Mouse (Mus musculus) liver, embryonic 16.5 days (tissue): ENCODE data around the gene Zfp811. TPM values are rescaled to one million over a fixed set of nuclear protein-coding genes. Genes with fewer than 3 reads are reported as not detected.

Experiments used
- ATAC-seq: fragments of 200-750 bp; cut with Nextera tagmentation; 2 replicates; pipeline ENCODE4 v1.8.0; 2017; ENCODE audit warnings: low read depth, mild to moderate bottlenecking, moderate number of reproducible peaks, moderate library complexity
- H3K27ac ChIP-seq: fragments of 300-500 bp; sonication (generic); 2 replicates; pipeline ENCODE4 v1.5.1; 2014; ENCODE audit warnings: mild to moderate bottlenecking, low read length
- H3K27me3 ChIP-seq: fragments of 300-500 bp; sonication (generic); 2 replicates; pipeline ENCODE4 v1.6.1; 2014; ENCODE audit warnings: low read depth, low read length, mixed read lengths; ENCODE audit not compliant: control insufficient read depth, insufficient read depth
- H3K36me3 ChIP-seq: fragments of 300-500 bp; sonication (generic); 2 replicates; pipeline ENCODE4 v1.6.1; 2014; ENCODE audit warnings: mild to moderate bottlenecking; ENCODE audit not compliant: control insufficient read depth, insufficient read depth
- H3K4me1 ChIP-seq: fragments of 300-500 bp; sonication (generic); 2 replicates; pipeline ENCODE4 v1.6.1; 2014; ENCODE audit warnings: low read depth, low read length, mixed read lengths; ENCODE audit not compliant: control insufficient read depth
- H3K4me2 ChIP-seq: fragments of 300-500 bp; sonication (generic); 2 replicates; pipeline ENCODE4 v1.6.1; 2014; ENCODE audit warnings: low read depth, low read length, mixed read lengths
- H3K4me3 ChIP-seq: fragments of 300-500 bp; sonication (generic); 2 replicates; pipeline ENCODE4 v1.5.1; 2014; ENCODE audit warnings: low read depth, mild to moderate bottlenecking, low read length
- H3K9ac ChIP-seq: fragments of 300-500 bp; sonication (generic); 2 replicates; pipeline ENCODE4 v1.6.1; 2014; ENCODE audit warnings: low read depth, low read length
- H3K9me3 ChIP-seq: fragments of 300-500 bp; sonication (generic); replicated peaks from 2 replicates; pipeline ENCODE4 v1.6.1; 2016; ENCODE audit warnings: low read length; ENCODE audit not compliant: control insufficient read depth
- WGBS: fragments of 180-500 bp; shearing (Covaris S2); extraction: QIAGEN DNeasy Blood & Tissue Kit; methylation state at CpG from one replicate; pipeline ENCODE4 v1.1.7; 2014; ENCODE audit not compliant: insufficient replicate concordance; 5-methylcytosine and 5-hydroxymethylcytosine counted together
- polyA plus RNA-seq: library from polyadenylated mRNA; unstranded; fragments of >200 nt; fragmentation: Nextera tagmentation; extraction: Ambion mirVana; gene quantifications from 2 replicates; pipeline ENCODE4 v1.2.1, GENCODE M21; 2015

Zfp811 gene
- polyA plus RNA-seq, 1 experiment from 2014 or later: 0.30 TPM

DNA sequence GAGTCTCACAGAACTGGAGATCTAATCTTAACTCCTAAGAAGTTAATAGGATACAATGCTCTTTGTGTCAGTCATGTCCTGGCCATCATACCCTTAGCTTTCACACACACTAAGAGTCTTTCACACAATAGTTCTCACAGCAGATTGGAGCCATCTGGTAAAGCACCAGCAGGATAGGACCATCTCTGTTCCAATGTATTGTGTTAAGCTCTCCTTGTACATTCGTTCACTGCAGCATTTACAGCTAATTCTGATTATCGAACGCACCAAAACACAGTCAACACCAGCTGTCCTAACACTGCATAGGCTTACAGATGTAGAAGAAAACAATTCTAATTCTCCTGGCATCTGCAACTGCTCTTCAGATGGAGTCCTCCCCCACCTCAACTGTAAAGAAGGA lies 32.2 kb downstream of the Zfp811 start:
- WGBS: 87% methylated on average over 3 of the region's 3 CpGs

DNA sequence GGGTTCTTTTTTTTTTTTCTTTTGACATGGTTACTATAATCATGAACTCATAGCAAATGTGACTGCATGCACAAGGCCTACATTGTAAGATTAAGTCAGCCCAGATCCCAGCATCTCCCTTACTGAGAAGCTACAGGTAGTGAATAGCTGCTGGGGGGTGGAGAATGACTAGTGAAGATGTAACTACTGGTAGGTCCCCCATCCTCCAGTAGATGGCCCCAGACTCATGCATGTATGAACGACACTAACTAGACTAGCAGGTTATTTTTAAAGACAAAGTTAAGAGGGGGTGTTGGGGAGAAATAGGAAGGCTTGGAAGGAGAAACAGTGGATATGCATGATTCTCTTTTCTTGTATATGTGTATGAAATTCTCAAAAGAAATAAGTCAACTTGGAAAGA lies 38.5 kb downstream of the Zfp811 start:
- no peak overlapping the region for H3K27ac ChIP-seq
- no peaks in the 10 kb centered on the region for H3K4me1 ChIP-seq
- H3K27me3 ChIP-seq: no peaks in the 10 kb centered on the region
- H3K4me2 ChIP-seq: no peak overlapping the region
- 71% methylated on average over 1 of the region's 1 CpGs for whole genome bisulfite sequencing
- no peak overlapping the region for H3K9ac ChIP-seq
- H3K9me3 ChIP-seq: no peaks in the 10 kb centered on the region
- H3K4me3 ChIP-seq: no peak overlapping the region
- peaks cover 63% of the 10 kb centered on the region for H3K36me3 ChIP-seq
- ATAC-seq: no peak

More for the DNA sequence above, 32.2 kb downstream of the Zfp811 start:
- H3K4me1 ChIP-seq: no peaks in the 10 kb centered on the region
- ATAC-seq: no peak
- no peak overlapping the region for H3K4me2 ChIP-seq
- no peak overlapping the region for H3K27ac ChIP-seq
- no peak overlapping the region for H3K4me3 ChIP-seq
- no peaks in the 10 kb centered on the region for H3K27me3 ChIP-seq
- no peak overlapping the region for H3K9ac ChIP-seq
- no peaks in the 10 kb centered on the region for H3K9me3 ChIP-seq
- peaks cover 38% of the 10 kb centered on the region for H3K36me3 ChIP-seq

DNA sequence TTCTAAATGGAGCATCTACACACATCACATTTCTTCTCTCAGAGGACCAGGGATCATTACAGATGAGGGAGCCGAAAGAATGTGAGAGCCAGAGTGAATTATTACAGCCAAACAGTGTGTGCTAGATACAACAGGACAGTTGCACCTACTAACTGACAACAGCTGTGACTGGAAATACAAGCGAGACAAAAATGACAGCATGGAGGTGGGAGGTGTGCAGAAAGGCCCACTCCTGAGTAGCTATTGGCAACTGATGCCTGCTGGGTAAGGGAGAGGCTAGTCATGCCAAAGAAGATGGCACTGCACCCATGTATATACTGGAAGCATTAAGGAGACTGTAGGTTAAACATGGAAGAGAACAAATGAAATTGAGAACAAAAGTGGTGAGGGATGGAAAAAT lies 43.3 kb downstream of the Zfp811 start:
- H3K27me3 ChIP-seq: no peaks in the 10 kb centered on the region
- no peak for ATAC-seq
- WGBS: 89% methylated on average over 2 of the region's 2 CpGs
- H3K9ac ChIP-seq: no peak overlapping the region
- no peak overlapping the region for H3K4me2 ChIP-seq
- H3K4me1 ChIP-seq: no peaks in the 10 kb centered on the region
- H3K9me3 ChIP-seq: no peaks in the 10 kb centered on the region
- H3K4me3 ChIP-seq: no peak overlapping the region
- H3K27ac ChIP-seq: no peak overlapping the region
- H3K36me3 ChIP-seq: peaks cover 36% of the 10 kb centered on the region

DNA sequence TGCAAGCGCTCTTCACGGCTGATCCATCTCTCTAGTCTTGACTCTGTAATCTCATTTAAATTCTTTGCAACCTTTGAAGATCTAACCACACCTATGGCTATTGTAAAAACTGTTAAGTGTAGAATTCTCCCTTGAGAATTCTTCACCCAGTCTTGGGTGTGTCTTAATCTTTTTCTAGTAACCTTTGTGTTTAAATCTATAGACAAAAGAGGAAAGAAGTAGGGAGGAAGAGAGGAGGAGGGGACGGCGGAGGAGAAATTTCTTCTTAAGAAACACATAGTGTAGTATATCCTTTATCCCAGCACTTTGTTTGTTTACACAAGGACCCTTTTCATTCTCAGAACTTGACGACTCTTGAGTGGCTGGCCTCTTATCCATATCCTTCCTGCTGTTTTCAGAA lies 52.4 kb downstream of the Zfp811 start:
- no peaks in the 10 kb centered on the region for H3K27me3 ChIP-seq
- H3K9me3 ChIP-seq: no peaks in the 10 kb centered on the region
- 55% methylated on average over 5 of the region's 5 CpGs for WGBS
- no peak for ATAC-seq
- H3K27ac ChIP-seq: no peak overlapping the region
- no peak overlapping the region for H3K4me3 ChIP-seq
- H3K4me1 ChIP-seq: no peaks in the 10 kb centered on the region
- no peak overlapping the region for H3K9ac ChIP-seq
- H3K4me2 ChIP-seq: no peak overlapping the region
- H3K36me3 ChIP-seq: no peaks in the 10 kb centered on the region

DNA sequence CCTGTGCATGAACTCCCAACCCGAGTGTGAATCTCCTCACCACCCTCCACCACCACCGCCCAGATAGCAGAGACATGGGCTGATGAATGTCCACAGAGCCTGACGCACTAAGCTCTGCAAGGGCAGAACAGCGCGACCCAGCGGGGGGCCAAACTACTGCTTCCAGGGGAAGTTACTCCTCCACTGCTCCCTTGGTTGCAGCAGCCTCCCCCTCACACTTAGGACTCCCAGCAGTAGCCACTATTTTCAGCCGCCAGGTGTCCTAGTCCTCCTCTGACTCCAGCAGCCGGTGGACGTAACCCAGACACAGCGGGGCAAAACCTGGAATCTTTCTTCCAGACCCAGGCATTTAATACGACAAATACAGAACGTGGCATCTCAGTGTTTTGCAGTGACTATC lies 56.1 kb downstream of the Zfp811 start:
- Histone ChIP-seq H3K4me2 (no peak overlapping the region), H3K4me1 (no peaks in the 10 kb centered on the region), H3K36me3 (no peaks in the 10 kb centered on the region), H3K27me3 (no peaks in the 10 kb centered on the region), H3K4me3 (no peak overlapping the region), H3K9ac (no peak overlapping the region), H3K27ac (no peak overlapping the region), H3K9me3 (no peaks in the 10 kb centered on the region)
- 23% methylated on average over 12 of the region's 12 CpGs for WGBS
- ATAC-seq: no peak

DNA sequence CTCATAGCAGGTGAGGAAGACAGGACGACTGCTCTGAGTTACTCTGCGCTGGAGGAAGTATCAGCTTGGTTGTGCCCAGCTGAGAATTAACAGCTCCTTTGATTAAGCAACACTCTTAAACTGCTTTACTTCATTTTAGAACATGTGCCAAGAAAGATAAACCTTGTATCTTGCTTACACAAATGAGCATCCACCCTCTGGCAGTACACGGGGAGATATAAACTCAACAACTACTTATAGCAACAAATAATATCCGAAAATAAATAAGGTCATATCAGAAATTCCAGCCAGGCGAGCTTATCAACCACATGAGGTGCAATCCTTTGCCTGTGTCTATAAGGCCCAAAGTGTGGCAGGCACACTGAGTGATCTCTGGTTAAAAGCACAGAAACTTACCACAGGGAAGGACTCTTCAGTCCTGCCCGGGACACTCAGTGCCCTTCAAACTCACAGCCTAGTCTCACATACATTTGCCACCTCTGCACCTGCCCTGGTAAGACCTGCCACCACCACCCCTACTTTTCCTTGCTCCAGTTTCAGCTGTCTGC lies 56.8 kb downstream of the Zfp811 start:
- 39% methylated on average over 6 of the region's 6 CpGs for WGBS
- no peaks in the 10 kb centered on the region for H3K4me1 ChIP-seq
- no peaks in the 10 kb centered on the region for H3K36me3 ChIP-seq
- H3K4me3 ChIP-seq: no peak overlapping the region
- H3K9me3 ChIP-seq: no peaks in the 10 kb centered on the region
- no peak; the same call in 1 of the 2 replicates for ATAC-seq
- H3K27ac ChIP-seq: no peak overlapping the region
- H3K4me2 ChIP-seq: no peak overlapping the region
- H3K9ac ChIP-seq: no peak overlapping the region
- no peaks in the 10 kb centered on the region for H3K27me3 ChIP-seq

DNA sequence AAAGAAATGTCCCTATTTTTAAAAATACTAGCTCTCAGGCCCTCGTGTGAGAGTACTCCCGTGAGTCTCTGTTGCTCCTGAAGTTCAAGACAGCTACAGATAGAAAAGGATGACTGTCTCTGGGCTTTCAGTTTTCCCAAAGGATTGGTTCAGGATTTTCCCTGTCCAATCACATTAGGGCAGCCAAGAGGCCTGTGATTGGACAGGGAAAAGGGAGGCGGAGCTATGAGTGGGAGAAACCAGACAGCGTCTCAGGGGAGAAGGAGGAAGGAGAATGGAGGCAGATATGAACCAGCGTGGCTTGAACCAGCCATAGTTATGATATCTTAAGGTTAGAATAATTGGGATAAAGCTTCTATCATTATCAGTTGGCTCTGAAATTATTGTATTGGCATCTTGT lies 59.1 kb downstream of the Zfp811 start:
- Histone ChIP-seq H3K4me2 (no peak overlapping the region), H3K36me3 (no peaks in the 10 kb centered on the region), H3K9ac (no peak overlapping the region), H3K4me3 (no peak overlapping the region), H3K27me3 (no peaks in the 10 kb centered on the region), H3K27ac (no peak overlapping the region), H3K9me3 (no peaks in the 10 kb centered on the region), H3K4me1 (no peaks in the 10 kb centered on the region)
- 41% methylated on average over 5 of the region's 5 CpGs for WGBS
- ATAC-seq: no peak

Other genes with a start within 250 kb of the Zfp811 start
- not detected in 2 replicates for gene Cyp4f37, start 188.6 kb downstream of the Zfp811 start, polyA plus RNA-seq
- gene Cyp4f40, start 151.0 kb downstream of the Zfp811 start, polyA plus RNA-seq: 0.04 TPM in 1 of 2 replicates, not detected in the other
- gene Cyp4f15, start 124.3 kb downstream of the Zfp811 start, polyA plus RNA-seq: 7.1 and 9.0 TPM in 2 replicates
- gene Zfp871, start 21.6 kb downstream of the Zfp811 start, polyA plus RNA-seq: 7.7 and 8.7 TPM in 2 replicates
- gene Zfp799, start 20.3 kb upstream of the Zfp811 start, polyA plus RNA-seq: 1.8 and 2.0 TPM in 2 replicates
- gene Zfp870, start 81.7 kb upstream of the Zfp811 start, polyA plus RNA-seq: 1.3 and 1.4 TPM in 2 replicates
- gene Cyp4f14, start 107.4 kb upstream of the Zfp811 start, polyA plus RNA-seq: not detected in 2 replicates
- gene Cyp4f13, start 137.5 kb upstream of the Zfp811 start, polyA plus RNA-seq: 8.0 and 9.6 TPM in 2 replicates
- 3.5 and 4.0 TPM in 2 replicates for gene Zfp472, start 155.9 kb upstream of the Zfp811 start, polyA plus RNA-seq
- 2.6 and 3.0 TPM in 2 replicates for gene Zfp952, start 183.2 kb upstream of the Zfp811 start, polyA plus RNA-seq
- 2.2 and 2.3 TPM in 2 replicates for gene Zfp763, start 223.5 kb upstream of the Zfp811 start, polyA plus RNA-seq